Mouse (Mus musculus) G1E (cell line): ENCODE results near the gene Car15.

Experiments
- CTCF ChIP-seq: IDR thresholded peaks from 2 replicates; pipeline ENCODE4 v1.5.1; 2012; ENCODE audit warnings: low read depth, low read length, inconsistent platforms, mixed read lengths
- GATA1 ChIP-seq: IDR thresholded peaks from 2 replicates; pipeline ENCODE4 v1.6.1; 2012; ENCODE audit warnings: borderline replicate concordance, low read length, inconsistent platforms, mixed read lengths

GRCm38 (mm10) chr16:17809711-17810110 is 28.5 kb downstream of the Car15 start:
- TF ChIP-seq GATA1 = no peak
- no peak for TF ChIP-seq CTCF
